Mouse (Mus musculus): Measurements from ENCODE around the gene Fbxo9. TPM values are rescaled to one million over a fixed set of nuclear protein-coding genes. Genes with fewer than 3 reads are reported as not detected.
"Not testable (repeated sequence)": the region's sequence is repeated elsewhere in the genome, so short reads cannot be mapped to it uniquely, and the experiment has no call there.

Fbxo9 gene
- 10 to 100 TPM; 90.3 to 92.2 TPM for total RNA-seq (2021)
- long read RNA-seq, transcript Fbxo9-202 (13 exons, 2,155 nt), result major isoform, 89 of 97 reads
- long read RNA-seq, partial matches to known transcripts, result 2 of 97 reads
- long read RNA-seq, other reads (novel, unspliced or antisense), result 6 of 97 reads

DNA sequence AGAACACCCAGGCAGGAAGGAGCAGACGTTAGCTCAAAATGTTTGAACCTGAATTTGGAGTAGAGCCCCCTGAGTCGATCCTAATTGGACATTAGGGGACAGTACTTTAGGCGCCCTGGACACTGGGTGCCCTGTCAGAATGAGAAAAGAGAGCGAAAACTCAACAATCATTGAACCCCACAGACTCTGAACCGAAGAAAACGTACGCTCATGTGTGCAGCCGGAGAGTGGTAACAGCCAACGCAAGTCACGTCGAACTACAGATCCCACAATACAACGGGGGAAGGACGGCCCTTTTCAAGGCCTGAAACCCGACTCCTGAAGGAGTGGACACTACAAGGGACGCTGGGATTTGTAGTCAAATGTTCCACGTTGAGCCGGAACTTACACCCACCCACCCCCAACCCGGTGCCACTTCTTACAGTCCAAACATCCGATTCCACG lies at the start of gene Fbxo9, which contains the start of gene Ick:
Gene Fbxo9, minus strand, starts transcription at position 270 of the 444 bp plus-strand sequence.
Gene Ick, plus strand, starts transcription at position 397 of the 444 bp plus-strand sequence.
- DNase-seq (ENCODE audit: low spot score in 2 of 2), result peak; percentile 88 to 96

DNA sequence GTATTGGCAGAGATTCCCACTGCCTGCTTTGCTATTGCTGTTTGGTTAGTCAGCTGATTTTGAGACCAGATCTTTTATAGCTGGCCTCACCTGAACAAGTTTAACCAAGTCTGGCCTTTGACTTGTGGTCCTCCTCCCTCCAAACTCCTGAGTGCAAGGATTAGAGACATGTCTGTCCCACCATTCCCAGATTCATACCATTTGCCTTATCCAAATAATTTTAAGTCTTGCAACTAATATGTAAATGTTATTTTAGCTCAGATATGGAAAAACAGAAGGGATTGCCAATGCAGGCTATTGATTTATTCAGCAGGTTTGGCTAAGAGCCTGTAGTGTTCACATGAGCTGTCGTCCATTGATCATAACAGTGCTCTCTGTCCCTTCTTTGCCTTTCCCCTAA lies 48.4 kb upstream of the Fbxo9 start:
- DNase-seq (ENCODE audit: low spot score in 2 of 2), result no peak

DNA sequence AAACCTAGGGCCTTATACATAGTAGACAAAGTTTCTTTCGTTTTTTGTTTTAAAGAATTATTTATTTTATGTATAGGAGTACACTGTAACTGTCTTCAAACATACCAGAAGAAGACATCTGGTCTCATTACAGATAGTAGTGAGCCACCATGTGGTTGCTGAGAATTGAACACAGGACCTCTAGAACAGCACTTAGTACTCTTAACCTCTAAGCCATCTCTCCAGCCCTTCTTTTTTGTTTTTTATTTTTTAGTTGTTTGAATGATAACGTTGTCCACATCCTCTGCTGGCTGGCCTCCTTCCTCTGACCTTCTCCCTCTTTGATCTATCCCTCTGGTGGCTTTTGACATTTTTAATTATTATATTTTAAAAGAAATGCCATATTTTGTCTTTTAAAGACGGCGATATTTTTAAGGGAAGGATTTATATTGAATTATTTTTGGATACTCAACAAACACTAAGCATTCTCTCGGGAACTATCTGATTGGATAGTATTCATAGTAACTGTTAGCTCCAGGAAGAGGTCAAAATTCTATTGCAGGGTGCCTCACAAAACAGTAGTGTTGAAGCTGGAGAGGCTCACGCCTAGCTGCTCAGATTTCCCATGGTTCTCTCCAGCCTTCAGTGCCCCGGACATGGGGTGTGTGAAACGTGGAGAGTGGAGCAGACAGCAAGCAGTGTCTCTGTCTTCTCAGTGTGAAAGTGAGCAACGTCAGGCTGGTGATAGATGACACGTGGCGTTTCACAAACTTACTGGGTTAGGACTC lies 45.5 kb upstream of the Fbxo9 start:
- no peak for DNase-seq (ENCODE audit: low spot score in 2 of 2)

DNA sequence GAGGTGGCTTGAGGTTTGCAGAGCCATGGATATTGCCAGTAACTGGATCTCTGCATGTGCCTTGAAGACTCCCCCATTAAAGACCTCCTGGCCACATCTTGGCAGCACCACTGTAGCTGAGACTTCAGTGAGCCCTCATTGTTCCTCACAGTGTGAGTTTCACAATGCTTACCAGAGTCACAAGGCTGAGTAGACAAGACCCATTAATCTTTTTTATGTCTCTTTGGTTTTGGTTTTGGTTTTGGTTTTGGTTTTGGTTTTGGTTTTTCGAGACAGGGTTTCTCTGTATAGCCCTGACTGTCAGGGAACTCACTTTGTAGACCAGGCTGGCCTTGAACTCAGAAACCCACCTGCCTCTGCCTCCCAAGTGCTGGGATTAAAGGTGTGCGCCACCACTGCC lies 40.9 kb upstream of the Fbxo9 start:
- not testable (repeated sequence) for DNase-seq (ENCODE audit: low spot score in 2 of 2)

DNA sequence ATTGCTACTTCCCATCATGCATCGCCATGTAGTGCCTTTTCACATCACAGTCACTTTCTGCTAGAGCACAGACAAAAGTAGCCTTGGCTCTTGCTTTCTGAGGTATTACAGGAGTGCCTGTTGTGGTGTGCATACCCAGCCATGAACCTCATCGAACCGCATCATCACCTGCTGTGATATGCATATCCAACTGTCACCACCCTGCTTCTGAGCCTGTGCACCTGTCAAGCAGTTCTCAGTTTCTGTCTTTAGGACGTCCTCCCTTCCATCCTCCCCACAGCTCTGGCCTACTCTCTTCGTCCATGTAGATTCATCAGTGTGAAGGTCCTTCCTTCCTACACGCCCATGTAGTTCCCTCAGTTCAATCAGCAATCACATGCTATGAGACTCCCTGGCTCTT lies 39.3 kb upstream of the Fbxo9 start:
- no peak for DNase-seq (ENCODE audit: low spot score in 2 of 2)

DNA sequence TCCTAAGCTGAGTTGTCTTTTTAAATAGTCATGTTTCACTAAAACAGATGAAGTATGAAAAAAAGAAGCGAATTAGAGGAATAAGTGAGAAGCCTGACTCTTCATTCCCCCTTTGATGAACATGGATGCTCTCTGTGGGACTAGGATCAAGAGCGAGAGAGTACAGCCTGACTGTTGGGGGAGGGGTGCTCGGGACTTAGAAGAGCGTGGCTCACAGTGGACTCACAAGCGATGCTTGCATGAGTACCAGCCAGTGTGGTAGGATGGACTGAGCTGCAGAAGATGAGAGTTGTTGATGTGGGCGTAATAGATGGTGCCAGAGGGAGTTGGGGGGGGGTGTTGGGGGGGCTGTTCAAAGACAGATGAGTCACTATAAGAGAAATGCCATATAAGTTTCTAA lies 37.8 kb upstream of the Fbxo9 start:
- DNase-seq (ENCODE audit: low spot score in 2 of 2), result peak in 1 of 2 experiments; percentile 33

DNA sequence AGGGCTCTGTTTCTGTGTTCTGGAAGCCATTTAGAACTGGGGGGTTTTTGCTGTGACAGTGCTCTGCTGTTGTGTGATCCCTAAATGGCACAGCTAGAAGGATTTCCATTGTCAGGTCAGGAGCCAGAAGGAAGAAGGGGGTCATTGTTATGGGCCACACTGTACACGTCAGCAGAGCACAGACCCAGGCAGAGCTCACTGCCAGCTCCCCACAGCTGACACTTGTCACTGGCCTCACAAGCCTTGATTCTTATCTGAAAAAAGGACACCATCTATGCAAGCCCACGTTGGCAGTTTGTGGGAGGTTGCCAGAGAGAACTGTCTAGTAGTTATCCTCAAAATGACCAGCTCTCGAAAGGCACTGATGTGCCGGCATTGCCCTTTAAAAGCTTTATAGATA lies 37.2 kb upstream of the Fbxo9 start:
- DNase-seq (ENCODE audit: low spot score in 2 of 2), result peak in 1 of 2 experiments; percentile 69

DNA sequence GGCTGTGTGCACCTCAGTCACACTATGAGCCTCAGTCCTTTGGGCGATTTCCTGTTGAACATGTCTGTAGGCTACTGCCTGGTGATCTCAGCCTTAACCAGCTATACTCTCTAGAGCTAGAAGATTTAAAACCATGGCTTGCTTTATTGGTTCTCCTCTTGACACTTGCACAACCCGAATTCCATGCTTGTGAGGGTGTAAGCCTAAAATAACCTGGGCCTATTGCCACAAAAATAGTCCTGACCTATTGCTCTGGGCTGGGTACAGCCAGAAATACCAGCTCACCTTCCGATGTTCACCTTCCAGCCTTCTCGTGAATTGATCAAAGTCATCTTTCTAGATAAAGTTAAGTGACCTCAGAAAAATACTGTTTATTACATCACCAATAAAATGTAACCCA lies 30.6 kb upstream of the Fbxo9 start:
- DNase-seq (ENCODE audit: low spot score in 2 of 2), result no peak

DNA sequence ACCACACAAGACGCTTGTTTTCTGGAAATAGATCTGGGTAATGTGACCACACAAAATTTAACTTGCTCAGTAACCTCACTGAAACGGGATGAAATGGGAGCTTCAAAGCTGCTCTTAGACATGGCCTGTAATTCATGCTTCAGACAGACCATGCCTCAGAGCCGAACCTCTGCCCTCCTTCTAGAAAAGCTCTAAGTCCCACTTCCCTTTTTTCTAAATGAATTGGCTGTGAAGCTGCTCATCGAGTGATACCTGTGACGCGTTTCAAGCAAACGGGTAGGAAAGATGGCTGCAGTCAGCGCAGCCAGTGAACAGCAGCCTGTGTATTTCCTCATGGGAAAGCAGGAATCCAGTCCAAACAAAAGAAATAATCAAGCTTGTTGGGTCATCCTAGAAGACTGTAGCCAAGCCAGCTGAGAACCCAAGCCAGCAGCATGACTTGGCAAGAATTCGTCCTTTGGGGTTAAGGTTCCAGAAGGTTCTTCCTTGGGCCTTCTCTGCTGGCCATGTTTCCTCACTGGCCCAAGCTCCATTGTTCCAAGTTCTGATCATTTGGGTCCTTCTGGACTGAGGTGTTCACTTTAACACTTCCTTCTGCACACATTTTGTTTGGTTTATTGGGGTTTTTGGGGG lies 29.3 kb upstream of the Fbxo9 start:
- DNase-seq (ENCODE audit: low spot score in 2 of 2), result no peak

DNA sequence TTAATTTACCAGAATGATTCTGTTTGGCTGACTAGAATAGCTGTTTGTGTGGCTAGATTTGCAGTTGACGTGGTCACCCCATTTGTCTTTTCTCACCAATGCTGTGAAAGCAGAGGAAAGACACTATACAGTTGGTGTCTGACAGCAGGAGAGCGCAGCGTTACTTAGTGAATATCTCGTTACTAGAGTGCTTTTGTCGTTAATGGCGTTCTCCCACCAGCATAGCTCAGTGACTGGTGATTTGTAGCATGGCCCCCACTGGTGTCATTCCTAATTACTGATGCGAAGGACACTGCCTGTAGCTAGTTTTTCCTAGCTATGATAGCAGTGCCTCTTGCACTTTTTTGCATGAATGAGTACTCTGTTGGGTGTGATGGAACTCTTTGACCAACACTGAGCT lies 26.8 kb upstream of the Fbxo9 start:
- no peak for DNase-seq (ENCODE audit: low spot score in 2 of 2)

DNA sequence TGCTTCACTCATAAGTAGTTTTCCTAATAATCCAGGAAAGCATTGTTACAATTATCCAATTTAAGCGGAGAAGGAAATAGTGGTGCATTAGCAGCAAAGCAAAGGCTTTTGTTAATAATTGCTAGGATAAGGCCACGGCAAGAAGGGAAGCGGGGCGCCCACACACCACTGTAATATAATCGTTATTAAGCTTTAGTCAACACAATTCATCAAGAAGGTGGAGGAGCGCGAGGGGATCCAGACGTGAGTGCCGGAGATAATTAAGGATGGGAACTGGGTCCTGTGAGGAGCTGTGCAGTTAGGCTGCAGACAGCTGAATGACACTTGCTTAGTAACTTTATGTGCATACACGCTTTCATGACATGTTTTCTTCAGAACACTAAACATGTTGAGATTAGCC lies 17.8 kb upstream of the Fbxo9 start:
- DNase-seq (ENCODE audit: low spot score in 2 of 2), result no peak

DNA sequence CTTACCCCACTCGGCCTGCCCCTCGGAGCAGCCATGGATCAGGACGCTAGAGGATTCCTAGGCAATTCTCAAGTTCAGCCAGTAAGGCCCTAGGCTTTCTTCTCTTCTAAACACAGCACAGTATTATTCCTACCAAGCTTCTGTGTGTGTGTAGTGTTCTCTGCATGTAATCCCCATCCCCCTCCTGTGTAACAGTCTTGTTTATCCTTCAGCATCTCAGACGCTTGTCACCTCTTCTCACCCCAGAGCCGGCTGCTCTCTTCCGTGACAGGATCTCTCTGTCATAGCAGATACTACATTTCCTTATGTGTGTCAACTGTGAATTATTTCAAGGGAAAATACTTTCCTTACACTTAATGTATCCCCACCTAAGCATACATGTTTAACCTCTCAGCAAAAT lies 17.1 kb upstream of the Fbxo9 start:
- no peak for DNase-seq (ENCODE audit: low spot score in 2 of 2)

DNA sequence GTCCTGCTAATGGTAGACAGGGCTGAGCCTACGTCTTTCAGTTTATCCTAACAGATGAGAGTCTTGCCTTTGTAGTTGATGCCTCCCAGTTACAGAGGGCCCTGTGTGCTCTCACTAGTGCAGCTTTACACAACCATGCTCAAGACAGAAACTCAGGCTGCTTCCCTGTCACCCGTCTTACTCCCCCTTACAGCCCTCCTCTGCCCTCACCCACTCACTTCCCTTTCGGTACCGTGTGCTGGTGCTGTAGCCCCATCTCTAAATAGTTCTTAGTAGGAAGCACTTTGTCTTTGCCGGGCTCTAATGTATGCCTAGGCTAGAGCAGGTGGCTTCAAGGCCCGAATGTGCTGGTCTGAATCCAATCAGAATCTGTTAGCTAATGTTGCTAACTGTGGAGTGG lies 15.4 kb upstream of the Fbxo9 start:
- DNase-seq (ENCODE audit: low spot score in 2 of 2), result no peak

DNA sequence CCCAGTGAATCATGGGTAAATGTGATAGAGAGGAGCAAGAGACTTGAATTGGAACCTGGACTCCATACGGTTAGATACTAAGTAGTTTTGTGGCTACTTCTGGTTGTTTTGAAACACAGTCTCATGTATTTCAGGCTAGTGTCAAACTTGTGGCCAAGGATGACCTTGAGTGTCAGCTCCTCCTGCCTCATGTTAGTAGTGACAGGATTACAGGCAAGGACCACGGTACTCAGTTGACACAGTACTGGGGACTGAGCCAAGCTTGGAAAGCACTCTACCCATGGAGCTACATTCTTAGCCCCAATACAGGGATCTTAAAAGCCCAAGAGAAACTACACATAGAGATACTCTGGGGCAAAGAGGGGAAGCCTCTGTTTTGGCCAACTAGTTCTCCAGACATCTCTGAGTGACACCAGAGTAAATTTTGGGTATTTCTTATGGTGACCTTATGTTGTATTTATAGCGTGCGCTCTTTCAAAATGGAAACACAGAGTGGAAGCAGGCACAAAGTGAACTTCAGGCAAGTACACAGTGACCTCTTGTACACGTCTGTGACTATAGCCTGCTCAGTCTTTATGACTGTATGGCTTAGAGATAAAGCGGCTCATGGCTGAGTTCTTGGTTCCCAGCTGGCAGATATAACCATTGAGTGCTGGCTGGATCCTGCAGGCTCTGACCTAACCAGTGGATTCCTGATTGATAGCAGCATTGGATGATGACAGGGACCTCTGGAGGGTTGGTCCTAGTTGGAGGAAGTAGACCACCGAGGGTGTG lies 14.3 kb upstream of the Fbxo9 start:
- no peak for DNase-seq (ENCODE audit: low spot score in 2 of 2)

DNA sequence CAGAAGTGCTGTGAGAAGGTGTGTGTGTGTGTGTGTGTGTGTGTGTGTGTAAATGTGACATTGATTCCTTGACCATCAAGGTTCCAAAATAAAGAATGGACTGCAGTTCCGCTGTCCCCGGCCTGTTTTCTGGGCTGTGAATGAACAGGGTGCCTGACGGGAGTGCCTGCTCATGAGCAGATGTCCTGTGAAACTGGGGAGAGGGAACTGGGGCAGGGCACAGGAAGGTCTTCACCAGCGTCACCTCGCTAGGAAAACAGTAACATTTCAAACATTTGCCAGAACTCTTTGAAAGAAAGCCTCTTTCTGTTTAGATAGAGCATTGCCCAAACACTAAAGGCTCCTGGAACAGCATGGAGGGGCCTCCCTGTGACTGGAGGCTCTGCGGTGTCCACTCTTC lies 13.1 kb upstream of the Fbxo9 start:
- DNase-seq (ENCODE audit: low spot score in 2 of 2), result no peak

DNA sequence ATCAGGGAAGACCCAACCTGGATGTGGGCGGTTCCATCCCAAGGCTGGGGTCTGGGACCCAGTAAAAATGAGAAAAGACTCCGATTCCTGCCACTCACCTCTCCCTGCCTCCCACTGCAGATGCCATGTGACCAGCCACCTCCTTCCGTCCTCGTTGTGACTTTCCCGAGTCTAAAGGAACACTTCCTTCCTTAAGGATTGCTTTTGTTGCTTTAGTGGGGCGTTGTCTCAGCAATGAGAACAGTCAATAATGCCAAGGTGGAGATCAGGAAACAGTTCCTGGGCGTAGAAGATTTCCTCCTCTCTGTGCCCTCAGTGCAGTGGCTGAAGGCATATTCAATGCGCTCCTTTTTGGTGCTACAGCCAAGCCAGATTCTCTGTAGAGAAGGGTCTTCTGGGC lies 12.5 kb upstream of the Fbxo9 start:
- DNase-seq (ENCODE audit: low spot score in 2 of 2), result no peak

DNA sequence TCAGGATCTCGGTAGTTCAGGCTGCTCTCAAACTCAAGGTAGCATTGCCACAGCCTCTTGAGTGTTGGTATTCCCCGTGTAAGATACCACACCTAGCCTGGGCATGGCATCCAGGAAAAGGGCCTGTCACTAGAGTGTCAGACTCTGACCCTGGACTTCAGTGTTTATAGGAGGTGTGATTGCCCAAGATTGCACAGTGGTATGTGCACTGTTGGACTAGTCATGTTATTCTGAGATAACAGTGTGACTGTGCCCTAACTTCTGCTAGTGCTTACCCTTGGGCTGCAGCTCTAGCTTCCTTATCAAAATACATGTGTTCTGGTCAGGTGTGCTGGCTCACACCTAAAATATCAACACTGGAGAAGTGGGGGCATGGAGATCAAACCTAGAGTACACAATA lies 8.8 kb upstream of the Fbxo9 start:
- no peak for DNase-seq (ENCODE audit: low spot score in 2 of 2)

DNA sequence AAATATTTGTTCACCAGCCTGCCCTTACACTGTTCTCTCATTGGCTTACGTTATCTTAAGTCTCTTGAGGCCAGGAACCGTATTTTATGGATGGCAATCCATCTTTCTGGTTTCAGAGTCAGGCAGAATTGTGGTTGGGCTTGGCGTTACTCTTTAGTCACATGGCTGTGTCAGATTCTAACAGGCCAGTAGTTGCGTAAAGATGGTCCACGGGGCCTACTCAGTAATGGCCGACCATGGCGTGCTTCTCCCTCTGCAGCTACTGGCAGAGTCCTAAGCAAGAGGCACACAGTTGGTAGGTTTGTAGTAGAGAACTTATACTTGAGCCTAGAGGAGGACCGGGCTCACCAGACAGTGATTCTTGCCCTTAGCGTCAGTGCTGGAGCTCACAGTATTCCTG lies 6.9 kb upstream of the Fbxo9 start:
- DNase-seq (ENCODE audit: low spot score in 2 of 2), result no peak

DNA sequence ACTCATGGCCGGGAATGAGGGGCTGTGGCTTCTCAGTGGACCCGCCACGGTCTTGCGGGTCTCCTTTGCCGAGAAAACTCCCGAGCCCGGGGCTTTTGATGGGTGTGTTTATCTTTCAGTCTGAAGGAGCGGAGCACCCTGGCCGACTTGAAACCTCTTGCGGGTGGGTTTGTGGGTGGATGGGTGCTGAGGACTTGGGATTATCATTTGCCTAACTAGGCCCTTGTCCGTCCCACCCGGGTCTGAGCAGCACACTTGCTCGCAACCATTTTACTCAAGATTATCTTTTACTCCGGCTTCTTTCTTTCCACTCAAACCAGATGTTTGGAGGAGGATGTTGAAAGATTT lies 4.6 kb upstream of the Fbxo9 start:
- DNase-seq (ENCODE audit: low spot score in 2 of 2), result no peak

DNA sequence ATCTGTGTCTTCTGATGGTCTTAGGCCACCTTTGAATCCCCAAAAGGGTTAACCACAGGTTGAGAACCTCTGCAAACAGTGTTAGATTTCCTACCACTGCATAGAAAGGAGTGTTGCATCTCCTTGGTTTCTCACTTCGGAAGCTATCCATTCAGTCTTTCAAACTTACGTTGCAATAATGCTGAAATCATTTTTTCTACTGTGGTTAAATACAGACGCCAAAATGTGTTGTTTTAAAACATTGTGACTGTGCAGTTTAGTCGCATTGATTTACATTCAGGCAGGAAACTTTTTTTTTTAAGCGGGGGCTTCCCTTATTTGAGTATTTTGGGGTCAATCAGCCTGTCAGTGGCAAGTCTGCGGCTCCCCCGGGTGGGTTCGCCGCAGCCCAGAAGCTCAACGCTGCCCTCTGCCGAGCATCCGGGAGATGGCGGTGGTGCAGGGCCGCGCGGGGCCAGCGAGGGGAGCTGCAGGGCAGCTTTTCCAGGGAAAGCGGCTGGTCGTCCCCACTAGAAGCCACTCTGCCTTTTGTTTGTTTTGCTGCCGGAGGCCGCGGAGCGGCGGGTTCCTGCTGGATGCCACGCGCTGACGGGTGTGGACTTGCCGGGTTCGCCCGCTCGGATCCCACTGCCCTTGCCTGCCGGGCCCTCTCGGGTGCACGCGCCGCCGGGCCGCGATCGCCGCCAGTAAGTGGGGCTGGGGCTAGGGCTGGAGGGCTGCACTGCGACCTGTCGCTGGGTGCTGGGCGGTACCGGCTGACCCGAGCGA lies 4.1 kb upstream of the Fbxo9 start:
- DNase-seq (ENCODE audit: low spot score in 2 of 2), result peak; percentile 89 to 95

DNA sequence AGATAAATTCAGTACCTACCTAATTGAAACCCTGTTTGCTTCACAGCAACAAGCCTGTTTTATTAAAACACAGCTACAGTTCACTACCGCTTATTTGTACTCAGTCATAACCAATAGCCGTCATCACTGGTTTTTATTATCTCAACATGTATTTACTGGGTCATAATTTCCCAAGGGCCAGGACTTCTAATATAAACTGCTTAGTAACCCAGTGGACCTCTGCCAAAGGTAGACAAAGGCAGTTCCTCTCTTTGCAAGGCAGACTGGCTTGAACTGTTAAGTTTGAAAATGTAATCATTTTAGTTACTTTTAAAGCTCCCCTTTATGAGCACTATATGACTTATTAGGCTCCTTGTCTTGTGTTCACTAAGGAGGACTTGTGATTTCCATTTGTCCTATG lies 2.6 kb upstream of the Fbxo9 start:
- DNase-seq (ENCODE audit: low spot score in 2 of 2), result no peak
